Mouse (Mus musculus): Measurements from ENCODE around the gene Ttbk2. TPM values are rescaled to one million over a fixed set of nuclear protein-coding genes. Genes with fewer than 3 reads are reported as not detected.

Gene Ttbk2
- polyA plus RNA-seq, 1 experiment from 2014 or later: 12.3 TPM

DNA sequence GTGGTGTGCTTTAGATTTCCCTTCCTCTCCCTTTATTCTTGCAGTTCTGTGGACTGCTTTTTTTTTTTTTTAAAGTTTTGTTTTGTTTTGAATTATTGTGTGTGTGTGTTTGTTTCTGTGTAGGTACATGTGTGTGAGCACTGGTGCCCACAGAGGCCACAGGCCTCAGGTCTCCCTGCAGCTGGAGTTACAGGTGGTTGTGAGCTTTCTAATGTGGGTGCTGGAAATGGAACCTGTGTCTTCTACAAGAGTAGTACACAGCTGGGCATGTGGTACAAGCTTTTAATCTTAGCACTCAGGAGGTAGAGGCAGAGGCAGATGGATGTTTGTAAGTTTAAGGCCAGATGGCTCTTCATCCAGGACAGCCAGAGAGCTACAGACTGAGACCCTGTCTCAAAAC lies 143.4 kb downstream of the Ttbk2 start:
- no peak for ATAC-seq (ENCODE audit: low FRiP score)
- H3K4me3 ChIP-seq: no peak overlapping the region
- H3K4me2 ChIP-seq: no peak overlapping the region

DNA sequence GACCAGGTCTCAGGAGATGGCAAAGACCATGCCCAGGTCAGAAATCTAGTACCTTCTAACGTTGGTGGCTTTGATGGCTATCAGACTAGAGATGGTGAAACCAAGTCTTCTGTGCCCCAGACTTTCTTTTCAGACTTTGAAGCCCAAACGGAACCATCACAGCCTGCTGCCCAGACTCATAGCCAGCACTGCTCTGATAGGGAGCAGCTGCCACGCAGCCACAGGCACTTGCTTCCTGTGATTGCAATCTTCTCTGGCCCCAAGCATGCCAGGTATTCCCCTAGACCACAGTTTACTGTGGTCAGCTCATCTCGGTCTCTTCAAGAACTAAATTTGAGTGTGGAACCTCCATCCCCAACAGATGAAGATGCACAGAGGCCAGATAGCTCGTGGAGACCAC lies 147.7 kb downstream of the Ttbk2 start:
- no peaks in the 10 kb centered on the region for H3K4me1 ChIP-seq (replicated peaks)
- H3K9ac ChIP-seq: no peak overlapping the region
- H3K4me2 ChIP-seq: no peak overlapping the region
- H3K27ac ChIP-seq: no peak overlapping the region
- H3K4me3 ChIP-seq: no peak overlapping the region
- H3K36me3 ChIP-seq: peaks cover 77% of the 10 kb centered on the region
- no peak for ATAC-seq (ENCODE audit: low FRiP score)
- H3K9me3 ChIP-seq: no peaks in the 10 kb centered on the region
- 78% methylated on average over 5 of the region's 5 CpGs for whole genome bisulfite sequencing
- H3K27me3 ChIP-seq: no peaks in the 10 kb centered on the region

More for the DNA sequence above, 143.4 kb downstream of the Ttbk2 start:
- no peaks in the 10 kb centered on the region for H3K4me1 ChIP-seq (replicated peaks)
- H3K9me3 ChIP-seq: no peaks in the 10 kb centered on the region
- H3K36me3 ChIP-seq: peaks cover 48% of the 10 kb centered on the region
- no peak overlapping the region for H3K9ac ChIP-seq
- no peaks in the 10 kb centered on the region for H3K27me3 ChIP-seq
- H3K27ac ChIP-seq: no peak overlapping the region

DNA sequence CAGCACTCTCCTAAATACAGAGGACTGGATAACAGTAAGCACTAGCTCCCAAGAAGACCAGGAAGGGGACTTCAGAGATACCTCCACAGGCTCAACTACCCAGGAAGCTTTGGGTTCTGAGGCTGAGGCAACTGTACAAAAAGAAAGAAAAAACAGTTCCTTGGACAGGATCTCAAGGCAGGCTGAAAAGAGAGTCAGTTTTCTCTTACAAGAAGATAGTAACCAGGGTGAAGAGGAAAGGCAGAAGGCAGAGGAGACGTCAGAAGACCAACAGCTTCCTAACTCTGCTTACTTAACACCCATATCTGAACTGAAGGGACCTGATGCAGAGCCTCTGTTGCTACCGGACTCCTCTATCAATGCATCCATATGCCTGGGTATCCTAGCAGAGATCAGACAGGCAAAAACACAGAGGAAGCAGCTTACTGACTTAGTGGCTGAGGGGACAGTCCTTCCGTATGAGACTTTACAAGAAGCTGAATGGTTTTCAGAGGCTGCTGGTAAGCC lies 150.0 kb downstream of the Ttbk2 start:
- Histone ChIP-seq H3K9ac (no peak overlapping the region), H3K36me3 (peaks cover 84% of the 10 kb centered on the region), H3K27ac (no peak overlapping the region), H3K27me3 (no peaks in the 10 kb centered on the region), H3K4me3 (no peak overlapping the region), H3K9me3 (no peaks in the 10 kb centered on the region), H3K4me2 (no peak overlapping the region), H3K4me1 (replicated peaks) (no peaks in the 10 kb centered on the region)
- no peak for ATAC-seq (ENCODE audit: low FRiP score)
- WGBS: 88% methylated on average over 3 of the region's 3 CpGs

DNA sequence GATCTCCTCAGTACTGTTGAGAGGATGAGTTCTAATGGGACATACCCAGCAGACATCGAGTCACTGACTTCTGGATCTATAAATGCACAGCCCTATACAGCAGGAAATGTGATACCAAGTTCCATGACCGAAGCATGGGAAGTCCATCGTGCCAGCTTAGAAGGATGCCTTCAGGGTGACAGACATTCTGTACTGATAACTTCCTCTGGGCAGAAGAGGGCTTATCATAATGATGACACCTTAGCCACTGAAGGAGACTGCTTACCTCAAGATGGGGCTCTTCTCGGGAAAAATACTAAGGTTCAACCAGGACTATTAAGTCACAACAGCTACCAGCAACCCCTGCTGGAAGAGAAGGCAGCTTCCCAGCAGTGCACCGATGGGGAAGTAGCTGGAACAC lies 152.6 kb downstream of the Ttbk2 start:
- no peaks in the 10 kb centered on the region for H3K4me1 ChIP-seq (replicated peaks)
- WGBS: 88% methylated on average over 5 of the region's 5 CpGs
- H3K9ac ChIP-seq: no peak overlapping the region
- H3K27me3 ChIP-seq: no peaks in the 10 kb centered on the region
- no peaks in the 10 kb centered on the region for H3K9me3 ChIP-seq
- H3K4me3 ChIP-seq: no peak overlapping the region
- H3K4me2 ChIP-seq: no peak overlapping the region
- peaks cover 82% of the 10 kb centered on the region for H3K36me3 ChIP-seq
- ATAC-seq (ENCODE audit: low FRiP score): no peak
- H3K27ac ChIP-seq: no peak overlapping the region

Other genes with a start within 250 kb of the Ttbk2 start
- gene Haus2, start 241.2 kb downstream of the Ttbk2 start, polyA plus RNA-seq (2015; fragmentation: Nextera tagmentation; extraction: Ambion mirVana): 29.3 and 31.8 TPM in 2 replicates
- 34.1 and 36.1 TPM in 2 replicates for gene Lrrc57, start 241.1 kb downstream of the Ttbk2 start, polyA plus RNA-seq (2015; fragmentation: Nextera tagmentation; extraction: Ambion mirVana)
- gene Stard9, start 221.5 kb downstream of the Ttbk2 start, polyA plus RNA-seq (2015; fragmentation: Nextera tagmentation; extraction: Ambion mirVana): 5.0 TPM in 2 replicates
- gene Cdan1, start 476 bp downstream of the Ttbk2 start, polyA plus RNA-seq (2015; fragmentation: Nextera tagmentation; extraction: Ambion mirVana): 4.7 and 6.1 TPM in 2 replicates
- gene Ubr1, start 120.1 kb upstream of the Ttbk2 start, polyA plus RNA-seq (2015; fragmentation: Nextera tagmentation; extraction: Ambion mirVana): 35.3 and 35.9 TPM in 2 replicates
- 9.6 and 11.1 TPM in 2 replicates for gene Tmem62, start 126.4 kb upstream of the Ttbk2 start, polyA plus RNA-seq (2015; fragmentation: Nextera tagmentation; extraction: Ambion mirVana)
- gene Ccndbp1, start 157.8 kb upstream of the Ttbk2 start, polyA plus RNA-seq (2015; fragmentation: Nextera tagmentation; extraction: Ambion mirVana): 78.0 and 85.0 TPM in 2 replicates
- 0.47 and 0.48 TPM in 2 replicates for gene Epb42, start 186.5 kb upstream of the Ttbk2 start, polyA plus RNA-seq (2015; fragmentation: Nextera tagmentation; extraction: Ambion mirVana)
- 0.09 TPM in 1 of 2 replicates, not detected in the other for gene Tgm5, start 235.2 kb upstream of the Ttbk2 start, polyA plus RNA-seq (2015; fragmentation: Nextera tagmentation; extraction: Ambion mirVana)